Mouse (Mus musculus): ENCODE data around the gene Foxc1. TPM values are rescaled to one million over a fixed set of nuclear protein-coding genes. Genes with fewer than 3 reads are reported as not detected.
A peak's percentile ranks its signal among the peaks of the same experiment; 100 is the strongest.

Foxc1 gene
- total and polyA plus RNA-seq, 3 experiments: 6.6 to 11.3 (median 7.3) TPM

- no peak for DNase-seq
These were observed 504 bp upstream of the Foxc1 start for GRCm38 (mm10) chr13:31805831-31806427.

- DNase-seq: peak; percentile 77
These were observed 680 bp downstream of the Foxc1 start for GRCm38 (mm10) chr13:31806890-31807735.

- DNase-seq: peak; percentile 74
These were observed 1.3 kb downstream of the Foxc1 start for GRCm38 (mm10) chr13:31807736-31808115.

GRCm38 (mm10) chr13:31808116-31808803 is 1.8 kb downstream of the Foxc1 start:
- peak; percentile 84 for DNase-seq

- DNase-seq: no peak
These were observed 2.5 kb downstream of the Foxc1 start for GRCm38 (mm10) chr13:31808804-31809420.

GRCm38 (mm10) chr13:31809701-31810100 is 3.3 kb downstream of the Foxc1 start:
- peak; percentile 33 for DNase-seq

GRCm38 (mm10) chr13:31810375-31810692 is 3.9 kb downstream of the Foxc1 start:
- DNase-seq: no peak

GRCm38 (mm10) chr13:31810693-31811541 is 4.5 kb downstream of the Foxc1 start:
- peak; percentile 77 for DNase-seq

GRCm38 (mm10) chr13:31811542-31812021 is 5.1 kb downstream of the Foxc1 start:
- DNase-seq: peak; percentile 72

- DNase-seq: peak; percentile 6
These were observed 6.3 kb downstream of the Foxc1 start for GRCm38 (mm10) chr13:31812701-31813100.

- no peak for DNase-seq
These were observed 9.1 kb downstream of the Foxc1 start for GRCm38 (mm10) chr13:31815383-31816003.

GRCm38 (mm10) chr13:31818337-31818736 is 11.9 kb downstream of the Foxc1 start:
- no peak for DNase-seq

GRCm38 (mm10) chr13:31819664-31820405 is 13.4 kb downstream of the Foxc1 start:
- DNase-seq: peak; percentile 30

- DNase-seq: peak; percentile 83
These were observed 14.2 kb downstream of the Foxc1 start for GRCm38 (mm10) chr13:31820587-31821017.

GRCm38 (mm10) chr13:31821050-31821449 is 14.6 kb downstream of the Foxc1 start:
- no peak for DNase-seq

- DNase-seq: no peak
These were observed 16.9 kb downstream of the Foxc1 start for GRCm38 (mm10) chr13:31823316-31823715.

GRCm38 (mm10) chr13:31825180-31825579 is 18.7 kb downstream of the Foxc1 start:
- no peak for DNase-seq

GRCm38 (mm10) chr13:31827160-31827559 is 20.7 kb downstream of the Foxc1 start:
- DNase-seq: no peak

- DNase-seq: no peak
These were observed 21.4 kb downstream of the Foxc1 start for GRCm38 (mm10) chr13:31827820-31828332.

GRCm38 (mm10) chr13:31828446-31828845 is 22.0 kb downstream of the Foxc1 start:
- no peak for DNase-seq
